Mouse (Mus musculus) thymus, adult 2 months (tissue): Measurements from ENCODE around the gene Tmem52.

Experiments used
- CTCF ChIP-seq: fragments of 200-500 bp; IDR thresholded peaks from 2 replicates; pipeline ENCODE4 v1.5.1; 2012; ENCODE audit warnings: mild to moderate bottlenecking, control low read depth, low read length, moderate library complexity, borderline replicate concordance; ENCODE audit not compliant: control insufficient read depth, poor library complexity, insufficient read depth; ENCODE audit errors: extremely low read depth
- POLR2A ChIP-seq: fragments of 200-500 bp; IDR thresholded peaks from 2 replicates; pipeline ENCODE4 v1.6.1; 2012; ENCODE audit warnings: mild to moderate bottlenecking, low read length, control low read depth, moderate library complexity; ENCODE audit not compliant: control insufficient read depth, poor library complexity, insufficient read depth; ENCODE audit errors: extremely low read depth

- TF ChIP-seq CTCF (no peak), POLR2A (no peak)
Measured at GRCm38 (mm10) chr4:155470263-155470953, 1.5 kb downstream of the Tmem52 start.
